Mouse (Mus musculus) kidney, embryonic 14.5 days (tissue): Measurements from ENCODE around the gene Rnf149. TPM values are rescaled to one million over a fixed set of nuclear protein-coding genes. Genes with fewer than 3 reads are reported as not detected.

Experiments
- ATAC-seq: fragments of 200-750 bp; cut with Nextera tagmentation; 2 replicates; pipeline ENCODE4 v1.8.0; 2017; ENCODE audit warnings: moderate number of reproducible peaks, mild to moderate bottlenecking, moderate TSS enrichment, moderate library complexity; ENCODE audit not compliant: low FRiP score, low TSS enrichment
- H3K27ac ChIP-seq: fragments of 300-500 bp; sonication (generic); 2 replicates; pipeline ENCODE4 v1.5.1; 2014; ENCODE audit warnings: low read depth, mild to moderate bottlenecking, low read length, moderate library complexity, mixed read lengths
- H3K27me3 ChIP-seq: fragments of 300-500 bp; sonication (generic); 2 replicates; pipeline ENCODE4 v1.6.1; 2014; ENCODE audit warnings: mild to moderate bottlenecking, low read length; ENCODE audit not compliant: control insufficient read depth, insufficient read depth
- H3K36me3 ChIP-seq: fragments of 300-500 bp; sonication (generic); 2 replicates; pipeline ENCODE4 v1.6.1; 2014; ENCODE audit warnings: low read length, mixed read lengths; ENCODE audit not compliant: control insufficient read depth, insufficient read depth
- H3K4me1 ChIP-seq: fragments of 300-500 bp; sonication (generic); 2 replicates; pipeline ENCODE4 v1.6.1; 2014; ENCODE audit warnings: low read length, mixed read lengths; ENCODE audit not compliant: control insufficient read depth, insufficient read depth
- H3K4me2 ChIP-seq: fragments of 300-500 bp; sonication (generic); replicated peaks from 2 replicates; pipeline ENCODE4 v1.6.1; 2014; ENCODE audit warnings: low read depth, mild to moderate bottlenecking, low read length
- H3K4me3 ChIP-seq: fragments of 300-500 bp; sonication (generic); 2 replicates; pipeline ENCODE4 v1.5.1; 2014; ENCODE audit warnings: mild to moderate bottlenecking, low read length
- H3K9ac ChIP-seq: fragments of 300-500 bp; sonication (generic); 2 replicates; pipeline ENCODE4 v1.6.1; 2014; ENCODE audit warnings: low read depth, mild to moderate bottlenecking, low read length, moderate library complexity
- H3K9me3 ChIP-seq: fragments of 300-500 bp; sonication (generic); 2 replicates; pipeline ENCODE4 v1.6.1; 2016; ENCODE audit warnings: low read length; ENCODE audit not compliant: control insufficient read depth
- WGBS: fragments of 180-500 bp; shearing (Covaris S2); extraction: QIAGEN DNeasy Blood & Tissue Kit; methylation state at CpG from one replicate; pipeline ENCODE4 v1.1.7; 2014; 5-methylcytosine and 5-hydroxymethylcytosine counted together
- polyA plus RNA-seq: library from polyadenylated mRNA; unstranded; fragments of >200 nt; fragmentation: Nextera tagmentation; extraction: Ambion mirVana; gene quantifications from 2 replicates; pipeline ENCODE4 v1.2.1, GENCODE M21; 2014

Rnf149 gene
- polyA plus RNA-seq, 1 experiment from 2014 or later: 45.2 TPM

DNA sequence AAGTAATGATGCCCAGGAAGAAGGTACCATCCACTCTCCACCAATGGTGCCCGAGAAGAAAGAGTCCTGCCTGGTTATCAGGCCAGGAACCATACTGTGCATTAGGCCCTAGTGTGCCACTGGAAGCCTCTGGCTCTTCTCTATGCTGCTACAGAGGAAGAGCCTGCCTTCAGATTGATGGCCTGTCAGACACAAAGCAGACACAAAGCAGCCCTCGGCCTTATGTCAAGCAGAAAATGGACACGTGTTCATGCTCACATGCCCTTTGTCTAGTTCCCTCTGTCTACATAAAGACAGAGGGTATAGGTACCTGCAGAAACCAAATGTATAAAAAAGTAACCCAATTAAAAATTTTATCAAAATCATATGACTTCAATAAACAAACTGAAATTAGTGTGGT, 12.6 kb downstream of the Rnf149 start:
- Histone ChIP-seq H3K27ac (no peak overlapping the region), H3K4me3 (no peak overlapping the region), H3K9ac (no peak overlapping the region), H3K4me1 (0 out of 2 replicates have a peak, but pooled peaks cover 3% of the 10 kb centered on the region), H3K9me3 (no peaks in the 10 kb centered on the region), H3K36me3 (peaks cover 24% of the 10 kb centered on the region), H3K27me3 (no peaks in the 10 kb centered on the region), H3K4me2 (no peak overlapping the region)
- WGBS: 66% methylated on average over 3 of the region's 3 CpGs
- ATAC-seq: no peak

DNA sequence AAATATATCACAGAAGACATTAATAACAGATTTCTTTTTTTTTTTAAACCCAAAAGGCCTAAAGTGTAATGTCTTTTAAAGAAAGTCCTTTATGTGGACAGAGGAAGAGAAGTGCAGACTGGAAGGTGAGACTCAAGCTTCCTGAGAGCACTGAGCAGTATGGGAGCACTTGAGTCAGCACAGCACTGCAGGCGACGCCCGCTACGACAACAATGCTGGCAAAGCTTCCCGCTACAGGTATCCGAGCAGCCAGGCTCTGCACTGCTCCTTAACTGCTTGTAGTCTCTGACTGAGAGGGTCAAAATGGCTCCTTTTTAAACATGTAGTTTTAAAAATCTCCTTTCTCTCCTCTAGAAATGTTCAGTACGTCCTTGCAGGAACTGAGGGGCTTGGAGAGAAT, 14.0 kb downstream of the Rnf149 start:
- Histone ChIP-seq H3K27ac (no peak overlapping the region), H3K9ac (no peak overlapping the region), H3K4me3 (no peak overlapping the region), H3K4me2 (no peak overlapping the region), H3K36me3 (peaks cover 33% of the 10 kb centered on the region), H3K9me3 (no peaks in the 10 kb centered on the region), H3K4me1 (0 out of 2 replicates have a peak, but pooled peaks cover 3% of the 10 kb centered on the region), H3K27me3 (no peaks in the 10 kb centered on the region)
- no peak for ATAC-seq
- WGBS: 89% methylated on average over 7 of the region's 7 CpGs

DNA sequence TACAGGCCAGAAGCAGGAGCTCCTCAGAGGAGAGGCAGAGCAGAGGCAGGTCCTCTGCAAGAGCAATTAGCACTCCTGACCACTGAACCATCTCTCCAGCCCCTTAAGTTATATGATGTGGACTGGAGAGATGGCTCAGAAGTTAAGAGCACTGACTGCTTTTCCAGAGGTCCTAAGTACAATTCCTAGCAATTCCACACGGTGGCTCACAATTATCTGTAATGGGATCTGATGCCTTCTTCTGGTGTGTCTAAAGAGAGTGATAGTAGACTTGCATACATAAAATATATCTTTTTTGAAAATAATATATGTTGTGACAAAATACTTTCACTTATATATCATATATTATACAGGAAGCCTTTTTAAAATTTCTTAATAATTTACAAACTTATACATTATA, 15.3 kb downstream of the Rnf149 start:
- ATAC-seq: no peak
- 25% methylated on average over 1 of the region's 1 CpGs for WGBS

DNA sequence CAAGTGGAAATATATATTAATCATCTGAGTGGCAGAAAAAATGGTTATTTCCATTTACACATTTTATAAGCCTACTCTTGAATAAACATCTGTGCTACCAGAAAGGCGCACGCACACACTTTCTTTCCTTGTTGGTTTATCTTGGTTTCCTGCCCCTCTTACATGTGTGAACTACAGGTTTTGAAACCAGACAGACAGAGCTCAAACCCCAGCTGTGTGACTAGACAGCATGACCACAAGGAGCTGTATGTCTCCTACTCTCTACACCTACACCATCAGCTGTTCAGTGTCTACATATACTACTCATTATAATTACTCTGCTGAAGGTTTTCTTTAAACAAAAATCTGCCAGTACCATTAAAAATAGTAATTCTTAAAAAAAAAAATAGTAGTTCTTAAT, 18.2 kb downstream of the Rnf149 start:
- Histone ChIP-seq H3K4me1 (peaks cover 13% of the 10 kb centered on the region; the same call in 1 of the 2 replicates), H3K27ac (no peak overlapping the region), H3K4me3 (no peak overlapping the region), H3K36me3 (peaks cover 52% of the 10 kb centered on the region), H3K4me2 (no peak overlapping the region), H3K27me3 (no peaks in the 10 kb centered on the region), H3K9me3 (no peaks in the 10 kb centered on the region), H3K9ac (no peak overlapping the region)
- 91% methylated on average over 2 of the region's 2 CpGs for WGBS
- no peak for ATAC-seq

More for the DNA sequence above, 15.3 kb downstream of the Rnf149 start:
- H3K9ac ChIP-seq: no peak overlapping the region
- H3K27ac ChIP-seq: no peak overlapping the region
- no peaks in the 10 kb centered on the region for H3K9me3 ChIP-seq
- no peak overlapping the region for H3K4me2 ChIP-seq
- peaks cover 41% of the 10 kb centered on the region for H3K36me3 ChIP-seq
- H3K4me3 ChIP-seq: no peak overlapping the region
- H3K4me1 ChIP-seq: 0 out of 2 replicates have a peak, but pooled peaks cover 3% of the 10 kb centered on the region
- no peaks in the 10 kb centered on the region for H3K27me3 ChIP-seq

DNA sequence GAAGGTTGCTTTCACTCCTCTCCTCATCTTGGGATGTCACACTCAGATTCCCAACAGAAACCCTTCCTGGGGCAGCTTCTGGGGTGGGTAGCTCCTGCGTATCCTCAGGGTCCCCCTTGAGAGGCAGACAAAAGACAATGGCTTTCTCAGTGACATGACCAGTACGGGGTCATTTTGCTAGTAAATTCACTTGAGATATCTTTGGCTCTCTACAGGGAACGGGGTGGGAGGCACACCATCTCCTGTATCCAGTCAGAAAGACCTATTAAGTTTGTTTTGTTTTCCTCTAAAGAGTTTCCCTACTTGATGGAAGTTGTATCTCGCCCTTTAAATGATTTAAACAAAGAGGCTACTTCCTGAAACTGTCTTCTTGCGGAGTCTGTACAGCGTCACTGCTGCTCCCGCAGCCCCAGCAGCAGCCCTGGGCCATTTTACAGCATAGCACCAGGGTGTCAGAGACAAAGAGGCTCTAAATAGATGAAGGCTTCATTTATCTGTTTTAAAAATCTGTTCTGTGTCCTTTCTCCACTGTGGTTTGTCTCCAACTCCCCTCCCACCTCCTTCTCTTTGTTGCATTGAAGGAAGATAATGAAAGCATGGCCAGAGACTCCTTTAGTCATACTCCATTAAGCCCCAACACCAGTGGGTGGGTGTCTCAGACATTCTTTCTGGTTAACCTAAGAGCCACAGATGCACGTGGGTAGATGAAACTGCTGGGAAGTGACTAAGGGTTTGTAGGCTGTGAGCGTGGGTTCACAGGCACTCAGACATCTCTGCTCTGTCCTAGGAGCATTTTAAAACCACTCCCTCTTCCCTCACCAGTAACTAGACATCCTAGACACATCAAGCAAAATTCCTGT, 21.4 kb downstream of the Rnf149 start:
- H3K36me3 ChIP-seq: peaks cover 64% of the 10 kb centered on the region

DNA sequence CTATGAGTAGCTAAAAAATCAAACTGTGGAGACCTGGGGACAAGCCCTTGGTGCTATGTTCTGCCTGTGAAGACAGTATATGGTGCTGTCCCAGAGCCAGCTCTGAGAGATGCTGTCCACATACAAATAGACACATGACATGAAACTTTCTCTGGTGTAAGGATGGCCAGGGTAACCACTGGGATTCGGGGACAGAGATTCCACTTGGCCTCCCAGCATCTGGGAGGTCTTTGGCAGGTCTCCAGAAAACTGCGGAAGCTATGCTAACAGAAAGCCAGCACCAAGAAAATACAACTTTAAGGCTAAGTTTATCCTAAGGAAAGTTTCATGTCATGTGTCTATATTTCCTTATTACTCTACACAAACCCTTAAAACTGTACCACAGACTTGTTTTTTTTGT, 27.4 kb downstream of the Rnf149 start:
- Histone ChIP-seq H3K4me1 (no peaks in the 10 kb centered on the region), H3K9ac (no peak overlapping the region), H3K9me3 (no peaks in the 10 kb centered on the region), H3K27ac (no peak overlapping the region), H3K4me3 (no peak overlapping the region), H3K4me2 (no peak overlapping the region), H3K27me3 (no peaks in the 10 kb centered on the region), H3K36me3 (peaks cover 68% of the 10 kb centered on the region)
- ATAC-seq: no peak
- WGBS: 68% methylated on average over 2 of the region's 2 CpGs

More for the DNA sequence above, 21.4 kb downstream of the Rnf149 start:
- 28% methylated on average over 9 of the region's 9 CpGs for WGBS
- Histone ChIP-seq H3K4me3 (no peak overlapping the region), H3K4me2 (no peak overlapping the region), H3K9me3 (no peaks in the 10 kb centered on the region), H3K27me3 (no peaks in the 10 kb centered on the region), H3K27ac (peak overlapping the region; percentile 56; the same call in 1 of the 2 replicates), H3K4me1 (peaks cover 13% of the 10 kb centered on the region; the same call in 1 of the 2 replicates), H3K9ac (no peak overlapping the region)
- peak; percentile 69; the same call in 1 of the 2 replicates for ATAC-seq

DNA sequence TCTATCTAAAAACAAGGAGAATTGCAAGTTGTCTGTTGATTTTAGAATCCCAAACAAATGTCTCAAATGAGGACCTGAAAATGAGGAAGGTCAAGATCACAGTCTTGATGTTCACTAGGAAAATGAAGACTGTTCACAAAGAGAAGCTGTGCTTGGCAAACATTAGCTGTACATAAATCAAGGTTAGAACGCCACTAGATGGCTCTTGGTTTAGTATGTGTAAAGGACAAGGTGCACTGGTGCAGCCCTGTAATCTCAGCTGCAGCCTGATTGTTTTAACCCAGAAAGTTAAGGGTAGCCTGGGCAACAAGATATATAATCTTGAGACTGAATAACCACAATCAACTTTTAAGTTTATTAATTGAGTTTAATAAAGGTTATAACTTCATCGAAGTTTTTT, 30.0 kb downstream of the Rnf149 start:
- 56% methylated on average over 2 of the region's 2 CpGs for WGBS
- Histone ChIP-seq H3K4me2 (no peak overlapping the region), H3K4me3 (no peak overlapping the region), H3K36me3 (peaks cover 73% of the 10 kb centered on the region), H3K4me1 (no peaks in the 10 kb centered on the region), H3K9ac (no peak overlapping the region), H3K9me3 (no peaks in the 10 kb centered on the region), H3K27me3 (no peaks in the 10 kb centered on the region), H3K27ac (no peak overlapping the region)
- ATAC-seq: no peak

DNA sequence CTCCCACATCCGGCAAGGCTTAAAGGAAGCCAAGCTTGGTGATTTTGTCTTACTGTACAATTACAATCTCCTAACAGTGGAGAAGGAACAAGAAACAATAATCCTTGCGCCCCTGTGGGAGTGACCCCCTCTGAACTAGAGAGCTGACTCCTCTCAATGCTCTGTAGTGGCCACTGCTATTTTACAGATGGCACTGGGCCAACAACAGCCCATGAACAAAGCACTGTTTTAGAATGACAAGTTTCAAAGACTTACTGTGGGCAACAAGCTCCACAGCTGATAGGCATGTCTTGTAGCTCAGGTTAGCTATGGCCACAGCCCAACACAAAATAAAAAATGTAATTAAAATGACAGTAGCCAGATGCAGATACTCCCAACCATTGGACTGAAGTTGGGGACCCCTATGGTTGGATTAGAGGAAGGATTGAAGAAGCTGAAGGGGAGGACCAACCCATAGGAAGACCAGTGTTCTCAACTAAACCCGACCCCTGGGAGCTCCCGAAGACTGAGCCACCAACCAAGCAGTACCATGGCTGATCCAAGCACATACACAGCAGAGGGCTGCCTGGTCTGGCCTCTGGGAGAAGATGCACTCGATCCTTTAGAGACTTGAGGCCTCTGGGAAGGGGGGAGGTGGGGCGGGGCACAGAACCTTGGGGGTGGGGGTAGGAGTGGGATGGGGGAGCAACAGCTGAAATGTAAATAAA, 30.9 kb downstream of the Rnf149 start:
- Histone ChIP-seq H3K27ac (no peak overlapping the region), H3K4me1 (no peaks in the 10 kb centered on the region), H3K4me2 (no peak overlapping the region), H3K36me3 (peaks cover 71% of the 10 kb centered on the region), H3K9me3 (no peaks in the 10 kb centered on the region), H3K27me3 (no peaks in the 10 kb centered on the region), H3K9ac (no peak overlapping the region), H3K4me3 (no peak overlapping the region)
- ATAC-seq: peak; percentile 35; the same call in 1 of the 2 replicates
- WGBS: 92% methylated on average over 6 of the region's 6 CpGs

DNA sequence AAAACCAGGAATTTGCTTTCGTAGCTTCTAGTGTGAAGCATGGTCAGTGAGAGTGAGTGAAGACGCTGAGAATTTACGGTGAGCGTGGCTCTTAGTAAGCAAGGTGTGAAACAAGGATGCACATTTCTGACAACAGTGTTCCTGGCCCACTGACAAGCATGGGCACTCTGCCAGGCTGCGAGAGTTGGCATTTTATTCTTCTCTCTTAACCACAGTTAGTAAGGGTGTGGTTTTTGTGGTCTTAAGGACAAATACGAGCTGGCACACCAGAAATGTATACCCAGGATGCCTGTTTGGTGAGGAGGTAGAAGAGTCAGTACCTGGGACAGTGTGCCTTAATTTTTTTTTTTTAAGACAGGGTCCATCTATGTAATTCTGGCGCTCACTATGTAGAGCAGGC, 31.6 kb downstream of the Rnf149 start:
- WGBS: 91% methylated on average over 7 of the region's 7 CpGs
- H3K9me3 ChIP-seq: peaks cover 1% of the 10 kb centered on the region
- H3K4me2 ChIP-seq: no peak overlapping the region
- peaks cover 71% of the 10 kb centered on the region for H3K36me3 ChIP-seq
- no peak overlapping the region for H3K4me3 ChIP-seq
- no peak overlapping the region for H3K9ac ChIP-seq
- H3K27ac ChIP-seq: no peak overlapping the region
- no peaks in the 10 kb centered on the region for H3K27me3 ChIP-seq
- H3K4me1 ChIP-seq: no peaks in the 10 kb centered on the region
- no peak for ATAC-seq
